Mouse (Mus musculus) olfactory bulb, adult 2 months (tissue): ENCODE results near the gene Htatip2. TPM values are rescaled to one million over a fixed set of nuclear protein-coding genes. Genes with fewer than 3 reads are reported as not detected.
A peak's percentile ranks its signal among the peaks of the same experiment; 100 is the strongest.

Experiments used
- H3K27ac ChIP-seq: fragments of 200-500 bp; 2 replicates; pipeline ENCODE4 v1.5.1; 2012; ENCODE audit warnings: low read depth, low read length; ENCODE audit not compliant: insufficient read depth
- H3K4me1 ChIP-seq: fragments of 200-500 bp; 2 replicates; pipeline ENCODE4 v1.6.1; 2012; ENCODE audit warnings: low read length; ENCODE audit not compliant: control insufficient read depth, insufficient read depth
- H3K4me3 ChIP-seq: fragments of 200-500 bp; 2 replicates; pipeline ENCODE4 v1.5.1; 2012; ENCODE audit warnings: mild to moderate bottlenecking, low read depth, low read length, moderate library complexity; ENCODE audit not compliant: insufficient read depth
- CTCF ChIP-seq: fragments of 200-500 bp; IDR thresholded peaks from 2 replicates; pipeline ENCODE4 v1.5.1; 2012; ENCODE audit warnings: low read depth, mild to moderate bottlenecking, low read length, moderate library complexity; ENCODE audit not compliant: insufficient read depth
- POLR2A ChIP-seq: fragments of 200-500 bp; IDR thresholded peaks from 2 replicates; pipeline ENCODE4 v1.6.1; 2012; ENCODE audit warnings: mild to moderate bottlenecking, low read depth, low read length, moderate library complexity; ENCODE audit not compliant: insufficient read depth
- WGBS: fragments of 180-500 bp; shearing (Covaris S2); methylation state at CpG from one replicate; pipeline ENCODE4 v1.1.7; 2018; 5-methylcytosine and 5-hydroxymethylcytosine counted together
- polyA plus RNA-seq: library from polyadenylated mRNA; stranded (reverse); fragments of >200 nt; gene quantifications from 2 replicates; pipeline ENCODE4 v1.2.4, GENCODE M21; 2012; ENCODE audit warnings: low replicate concordance; ENCODE audit not compliant: missing spikeins, insufficient read depth, insufficient read length

Htatip2 gene
- polyA plus RNA-seq, 1 experiment, result not detected

DNA sequence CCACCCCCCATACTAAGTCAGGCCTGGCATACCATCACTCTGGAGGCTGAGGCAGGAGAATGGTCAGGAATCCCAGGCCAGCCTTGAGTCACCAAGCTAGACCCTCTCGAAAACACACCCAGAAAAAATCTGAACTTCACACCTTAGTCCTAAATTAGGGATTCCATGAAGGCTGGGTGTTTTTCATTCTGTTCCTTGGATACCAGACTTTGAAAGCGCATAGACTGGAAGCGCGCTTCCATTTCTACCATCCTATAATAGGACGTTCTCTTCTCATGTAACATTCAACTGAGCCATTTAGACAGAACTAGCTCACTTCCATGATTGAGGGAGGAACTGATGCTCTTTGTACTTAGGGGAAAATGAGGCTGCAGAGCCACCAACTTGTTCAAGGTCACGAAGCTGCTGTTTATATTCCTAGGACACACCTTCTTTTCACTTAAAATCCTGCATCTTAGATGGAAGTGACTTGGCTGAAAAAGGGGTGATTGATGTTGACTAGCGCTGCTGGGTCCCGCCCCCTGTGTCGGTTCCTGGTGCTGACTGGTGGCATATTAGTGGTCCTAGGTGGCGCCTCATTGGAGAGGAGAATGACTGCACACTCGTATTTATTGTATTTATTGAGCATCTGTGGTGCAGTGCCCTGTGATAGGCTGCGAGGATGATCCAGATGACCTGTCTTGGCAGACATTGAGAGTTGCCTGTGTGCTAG, 20.1 kb downstream of the Htatip2 start:
- 44% methylated on average over 12 of the region's 12 CpGs for WGBS
- peaks cover 6% of the 10 kb centered on the region for H3K4me1 ChIP-seq
- H3K4me3 ChIP-seq, result peak overlapping the region; percentile 87
- TF ChIP-seq CTCF (no peak), POLR2A (no peak)
- H3K27ac ChIP-seq, result peak overlapping the region; percentile 23; the same call in 1 of the 2 replicates

DNA sequence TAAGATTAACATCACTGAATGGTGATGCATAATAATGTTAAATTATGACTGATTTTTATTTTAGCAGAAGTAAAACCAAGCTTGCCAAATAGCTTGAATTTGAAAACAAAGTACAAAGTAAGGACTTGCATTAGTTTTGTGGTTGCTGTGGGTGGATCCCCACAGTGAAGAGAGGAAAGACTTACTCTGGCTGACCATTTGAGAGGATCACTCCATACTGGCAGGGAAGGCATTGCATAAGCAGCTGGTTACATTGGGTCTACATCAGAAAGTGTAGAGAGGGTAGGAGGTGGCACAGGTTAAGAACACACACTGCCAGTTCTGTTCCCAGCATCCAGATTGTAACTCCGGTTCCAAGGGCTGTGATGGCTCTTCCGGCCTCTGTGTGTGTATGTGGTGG, 24.1 kb downstream of the Htatip2 start:
- Histone ChIP-seq H3K4me3 (no peak overlapping the region), H3K27ac (no peak overlapping the region), H3K4me1 (peaks cover 6% of the 10 kb centered on the region)
- 95% methylated on average over 2 of the region's 2 CpGs for WGBS
- TF ChIP-seq POLR2A, result no peak
- TF ChIP-seq CTCF, result no peak

DNA sequence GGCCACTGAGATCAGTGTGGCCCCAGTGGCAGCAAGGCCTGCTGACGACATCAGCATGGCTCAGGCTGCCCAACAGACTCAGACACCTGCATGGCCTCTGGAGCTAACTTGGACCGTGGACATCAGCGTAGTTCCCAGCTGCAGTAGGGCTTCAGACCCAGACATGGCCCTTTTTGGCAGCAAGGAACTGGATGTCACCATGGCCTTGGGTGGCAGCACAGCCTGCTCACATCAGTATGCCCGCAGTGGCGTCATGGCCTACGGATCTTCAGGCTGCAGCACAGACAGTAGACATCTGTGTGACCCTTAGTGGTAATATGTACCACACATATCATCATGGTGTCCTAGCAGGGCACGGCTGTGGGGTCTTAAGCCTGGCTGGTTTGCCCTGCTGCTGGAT, 26.2 kb downstream of the Htatip2 start:
- 98% methylated on average over 7 of the region's 7 CpGs for WGBS
- H3K27ac ChIP-seq, result no peak overlapping the region

DNA sequence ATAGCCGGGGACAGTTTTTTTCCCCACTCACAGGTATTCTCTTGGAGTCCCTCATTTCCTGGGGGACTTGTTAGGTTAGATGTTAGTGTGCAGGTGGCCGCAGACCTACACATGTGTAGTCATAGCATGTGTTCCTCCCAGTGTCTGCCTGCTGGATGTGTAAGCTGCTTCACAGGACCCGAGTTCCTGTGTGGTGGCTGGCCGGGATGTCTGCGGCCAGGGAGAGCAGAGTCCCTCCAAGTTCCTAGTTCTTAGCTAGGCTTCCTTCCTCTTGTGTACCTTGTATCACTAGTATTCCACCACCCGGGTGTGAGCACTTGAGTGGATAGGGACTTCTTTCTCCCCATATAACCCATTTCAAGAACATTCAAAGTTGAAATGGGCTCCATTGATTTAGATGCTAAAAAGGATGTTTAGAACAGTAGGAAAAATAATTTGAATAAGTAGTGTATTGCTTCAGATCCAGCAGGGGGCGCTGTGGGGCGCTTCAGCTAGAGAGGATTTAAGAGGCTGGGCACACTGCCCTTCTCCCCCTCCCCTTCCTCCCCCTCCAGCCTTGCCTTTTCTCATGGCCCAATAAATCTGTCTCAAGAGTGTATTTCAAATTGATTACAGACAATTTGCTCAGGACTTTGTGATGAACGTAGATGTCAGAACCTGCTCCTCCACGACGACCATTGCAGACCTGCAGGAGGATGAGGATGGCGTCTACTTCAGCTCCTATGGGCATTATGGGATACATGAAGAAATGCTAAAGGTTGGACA, 27.9 kb downstream of the Htatip2 start:
- H3K4me3 ChIP-seq, result no peak overlapping the region
- H3K27ac ChIP-seq, result no peak overlapping the region
- WGBS, result 60% methylated on average over 12 of the region's 12 CpGs
- TF ChIP-seq POLR2A (no peak), CTCF (no peak)
- 0 out of 2 replicates have a peak, but pooled peaks cover 2% of the 10 kb centered on the region for H3K4me1 ChIP-seq

More for the DNA sequence above, 26.2 kb downstream of the Htatip2 start:
- no peak overlapping the region for H3K4me3 ChIP-seq
- no peak for TF ChIP-seq CTCF
- no peak for TF ChIP-seq POLR2A
- H3K4me1 ChIP-seq, result 0 out of 2 replicates have a peak, but pooled peaks cover 2% of the 10 kb centered on the region

DNA sequence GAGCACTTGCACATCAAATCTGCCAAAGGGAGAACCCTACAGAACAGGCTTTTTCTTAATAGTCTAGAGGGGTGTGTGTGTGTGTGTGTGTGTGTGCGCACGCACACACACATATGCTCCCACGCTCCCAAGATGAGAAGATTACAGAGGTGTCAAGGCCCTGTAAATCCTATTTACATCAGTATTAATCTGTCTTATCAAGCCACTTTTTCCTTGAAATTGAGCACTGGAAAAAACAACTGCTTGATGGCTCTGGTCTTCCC, 28.4 kb downstream of the Htatip2 start:
- TF ChIP-seq CTCF (no peak), POLR2A (no peak)
- 0 out of 2 replicates have a peak, but pooled peaks cover 2% of the 10 kb centered on the region for H3K4me1 ChIP-seq
- no peak overlapping the region for H3K27ac ChIP-seq
- H3K4me3 ChIP-seq, result no peak overlapping the region
- WGBS, result 64% methylated on average over 3 of the region's 3 CpGs

DNA sequence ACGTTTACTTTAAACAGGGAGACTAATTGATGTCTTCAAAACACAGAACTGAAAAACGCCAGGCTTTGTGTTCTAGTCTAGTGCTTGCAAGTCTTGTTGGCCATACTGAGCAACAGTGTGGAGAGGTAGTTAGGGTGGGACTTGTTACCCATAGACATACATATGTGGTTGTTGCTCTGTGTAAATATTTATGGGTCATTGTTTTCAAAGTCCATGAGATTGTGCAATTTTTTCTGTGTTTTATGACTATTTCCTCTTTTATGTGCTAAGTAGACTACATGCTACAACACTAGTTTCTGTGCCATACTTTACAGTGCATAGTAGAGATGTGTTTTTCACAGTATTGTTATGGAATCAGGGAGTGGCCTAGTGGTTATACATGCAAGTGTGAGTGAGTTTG, 35.4 kb downstream of the Htatip2 start:
- WGBS, result 94% methylated on average over 2 of the region's 2 CpGs
- H3K4me3 ChIP-seq, result no peak overlapping the region
- no peaks in the 10 kb centered on the region for H3K4me1 ChIP-seq
- no peak overlapping the region for H3K27ac ChIP-seq
- no peak for TF ChIP-seq POLR2A
- TF ChIP-seq CTCF, result no peak

DNA sequence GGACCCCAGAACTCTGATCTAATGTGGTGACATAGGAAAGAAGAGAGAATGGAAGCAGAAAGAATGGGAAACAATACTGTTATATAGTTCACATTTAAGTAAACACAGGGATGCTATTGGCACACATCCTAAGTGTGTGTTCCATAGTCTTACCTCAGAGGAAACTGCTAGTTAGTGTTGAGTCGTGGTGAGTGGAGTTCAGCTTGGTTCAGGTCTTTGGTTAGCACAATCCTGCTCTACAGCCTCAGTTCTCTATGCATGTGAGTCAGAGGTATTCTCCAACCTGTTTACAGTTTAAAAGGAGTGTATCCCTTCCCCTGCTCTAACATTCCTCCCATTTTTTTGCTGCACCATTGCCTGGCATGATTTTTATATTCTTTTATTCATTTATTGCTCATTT, 38.3 kb downstream of the Htatip2 start:
- TF ChIP-seq CTCF (no peak), POLR2A (no peak)
- Histone ChIP-seq H3K4me3 (no peak overlapping the region), H3K27ac (no peak overlapping the region), H3K4me1 (no peaks in the 10 kb centered on the region)
- WGBS, result 70% methylated on average over 1 of the region's 1 CpGs

DNA sequence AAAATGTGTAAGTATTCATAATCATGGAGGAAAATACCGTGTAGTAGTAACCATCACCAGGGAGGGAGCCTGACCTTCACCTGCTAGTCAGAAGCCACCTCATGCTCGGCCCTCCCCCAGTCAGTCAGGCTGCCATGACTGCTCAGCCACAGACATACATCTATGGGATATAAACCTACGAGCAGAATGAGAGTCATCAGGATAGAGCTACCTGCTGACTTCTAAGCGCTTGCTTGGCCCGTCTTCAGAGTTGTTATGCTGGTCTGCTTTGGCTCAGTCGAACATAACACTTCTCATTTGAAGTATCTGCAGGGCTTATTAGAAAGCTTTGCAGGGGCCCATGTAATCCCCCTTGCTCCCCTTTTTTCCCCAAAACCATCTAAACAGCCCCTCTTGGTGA, 44.6 kb downstream of the Htatip2 start:
- 91% methylated on average over 6 of the region's 6 CpGs for WGBS
- Histone ChIP-seq H3K4me3 (no peak overlapping the region), H3K4me1 (peaks cover 2% of the 10 kb centered on the region; the same call in 1 of the 2 replicates), H3K27ac (no peak overlapping the region)
- no peak for TF ChIP-seq POLR2A
- TF ChIP-seq CTCF, result no peak

DNA sequence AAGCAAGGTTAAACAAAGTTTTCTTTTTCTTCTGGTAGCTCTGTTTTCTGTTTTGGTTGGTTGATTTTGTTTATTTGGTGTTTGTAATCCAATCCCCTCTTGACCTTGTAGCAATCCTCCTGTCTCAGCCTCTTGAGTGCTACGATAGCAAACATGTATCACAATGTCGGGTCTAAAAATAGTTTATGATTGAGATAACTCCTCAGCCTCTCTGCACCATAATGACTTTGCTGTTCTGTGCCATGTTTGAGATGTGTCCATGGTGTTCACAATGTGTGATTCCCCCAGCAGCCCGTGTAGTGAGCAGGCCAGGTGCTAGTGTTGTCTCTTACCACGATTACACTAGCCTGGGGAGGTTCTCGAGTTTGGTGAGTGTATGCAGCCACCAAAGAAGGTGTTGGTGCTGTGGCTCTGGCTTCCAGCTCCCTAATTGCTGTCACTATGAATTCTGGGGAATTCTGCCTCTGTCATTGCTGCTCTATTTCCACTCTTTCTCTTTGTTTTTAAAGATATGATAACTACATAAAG, 45.8 kb downstream of the Htatip2 start:
- TF ChIP-seq CTCF, result no peak
- no peak for TF ChIP-seq POLR2A
- 83% methylated on average over 5 of the region's 5 CpGs for WGBS
- Histone ChIP-seq H3K27ac (no peak overlapping the region), H3K4me3 (no peak overlapping the region), H3K4me1 (peaks cover 2% of the 10 kb centered on the region; the same call in 1 of the 2 replicates)
